Mouse (Mus musculus) layer of hippocampus, postnatal 36 days (tissue): ENCODE data around the gene Rundc3b. TPM values are rescaled to one million over a fixed set of nuclear protein-coding genes. Genes with fewer than 3 reads are reported as not detected.

Experiments
- DNase-seq, 2 experiments: peaks; one replicate each; pipeline ENCODE4 v3.0.0; 2022
- total RNA-seq, 2 experiments: library from RNA; stranded (reverse); gene quantifications; 2 replicates each; pipeline ENCODE4 v1.2.3; 2021

Rundc3b gene
- total RNA-seq, 2 experiments from 2014 or later = 31.1 to 32.1 TPM

GRCm38 (mm10) chr5:8488701-8489297 lies 134.0 kb downstream of the Rundc3b start:
- DNase-seq = no peak

GRCm38 (mm10) chr5:8487989-8488700 lies 134.6 kb downstream of the Rundc3b start:
- DNase-seq = no peak

- no peak for DNase-seq
These were observed 166.2 kb downstream of the Rundc3b start for GRCm38 (mm10) chr5:8456561-8456960.

GRCm38 (mm10) chr5:8455565-8455964 lies 167.2 kb downstream of the Rundc3b start:
- DNase-seq = no peak

Other genes with a start within 250 kb of the Rundc3b start
- gene Dbf4, start 200.2 kb downstream of the Rundc3b start, total RNA-seq = 1 to 10 TPM; 1.4 to 1.6 TPM
- 10 to 100 TPM; 13.0 to 15.0 TPM for gene Slc25a40, start 200.1 kb downstream of the Rundc3b start, total RNA-seq
- 10 to 100 TPM; 14.8 to 16.2 TPM for gene Abcb1a, start 37.1 kb upstream of the Rundc3b start, total RNA-seq
- 1 to 10 TPM; 3.3 to 3.5 TPM for gene Abcb1b, start 175.2 kb upstream of the Rundc3b start, total RNA-seq